Mouse (Mus musculus): ENCODE measurements around the gene Scrg1. TPM values are rescaled to one million over a fixed set of nuclear protein-coding genes. Genes with fewer than 3 reads are reported as not detected.

Scrg1 gene
- polyA plus RNA-seq (2012; rRNA removed) (0.13 TPM in 1 of 2 replicates, not detected in the other), polyA plus RNA-seq (2014; fragmentation: Nextera tagmentation; extraction: Ambion mirVana) (not detected in 2 replicates)

DNA sequence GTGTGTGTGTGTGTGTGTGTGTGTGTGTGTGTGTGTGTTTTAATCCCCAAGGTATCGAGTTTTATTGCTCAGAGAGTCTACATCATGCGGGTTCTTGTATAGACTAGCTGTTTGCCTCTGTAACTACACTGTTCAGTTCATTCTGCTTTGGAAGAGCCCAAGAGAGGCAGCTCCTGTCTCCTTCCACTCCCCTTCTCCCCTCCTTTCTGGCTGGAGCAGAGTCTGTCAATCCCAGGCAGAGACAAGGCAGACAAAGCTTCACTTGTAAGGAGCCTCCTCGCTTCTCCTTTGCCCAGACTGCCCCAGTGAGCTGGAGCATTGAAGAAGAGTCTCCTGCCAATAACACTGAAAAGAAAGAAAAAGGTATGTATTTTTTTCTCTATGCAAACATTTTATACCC lies at the start of gene Scrg1:
Gene Scrg1, plus strand, starts transcription at position 159 of the 400 bp plus-strand sequence.
- 56% methylated on average over 3 of the region's 3 CpGs for WGBS (ENCODE audit: insufficient replicate concordance)
- Histone ChIP-seq H3K4me3 (ENCODE audit: insufficient read depth in 1 of 2, low read depth in 2 of 2, low read length in 2 of 2) (no peak within 1 kb of the TSS), H3K4me2 (ENCODE audit: low read depth) (no peak within 1 kb of the TSS), H3K4me1 (replicated peaks; ENCODE audit: control insufficient read depth in 2 of 2, insufficient read depth in 2 of 2, low read length in 1 of 2) (no peaks in the 10 kb centered on the region), H3K9ac (replicated peaks) (no peak within 1 kb of the TSS), H3K27me3 (ENCODE audit: control insufficient read depth, insufficient read depth, low read length) (no peaks in the 10 kb centered on the region), H3K9me3 (ENCODE audit: control insufficient read depth, low read length) (no peaks in the 10 kb centered on the region), H3K27ac (no peak within 1 kb of the TSS), H3K36me3 (replicated peaks; ENCODE audit: control insufficient read depth, insufficient read depth, low read depth) (no peaks in the 10 kb centered on the region)
- ATAC-seq (ENCODE audit: insufficient read depth) (no peak), DNase-seq (ENCODE audit: low read depth in 3 of 3, low spot score in 3 of 3) (no peak)
- TF ChIP-seq CTCF (IDR thresholded peaks at IDR 0.05; ENCODE audit: low read depth) = no peak
- no peak for TF ChIP-seq EP300 (IDR thresholded peaks at IDR 0.05; ENCODE audit: low read depth)

DNA sequence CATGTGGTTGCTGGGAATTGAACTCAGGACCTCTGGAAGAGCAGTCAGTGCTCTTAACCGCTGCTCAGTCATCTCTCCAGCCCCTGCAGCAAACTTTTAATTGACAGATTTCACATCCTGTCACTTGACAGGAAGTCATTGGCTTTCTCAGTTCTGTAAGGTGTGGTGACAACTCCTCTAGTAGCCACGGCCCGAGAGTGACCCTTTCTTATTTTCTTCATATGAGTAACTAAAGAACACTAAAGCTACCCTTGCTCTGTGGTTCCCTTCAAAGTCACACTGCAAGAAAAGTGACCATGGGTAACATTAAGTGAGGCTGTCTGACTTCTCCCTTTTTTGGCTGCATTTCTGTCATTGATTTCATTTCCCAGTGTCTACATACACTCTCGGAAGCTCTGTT lies 49.4 kb upstream of the Scrg1 start:
- ATAC-seq (ENCODE audit: insufficient read depth) (no peak), DNase-seq (ENCODE audit: low read depth in 3 of 3, low spot score in 3 of 3) (no peak)
- no peaks in the 10 kb centered on the region for H3K36me3 ChIP-seq (replicated peaks; ENCODE audit: control insufficient read depth, insufficient read depth, low read depth)
- no peak overlapping the region for H3K4me3 ChIP-seq (ENCODE audit: insufficient read depth in 1 of 2, low read depth in 2 of 2, low read length in 2 of 2)
- TF ChIP-seq EP300 (IDR thresholded peaks at IDR 0.05; ENCODE audit: low read depth) = no peak
- no peaks in the 10 kb centered on the region for H3K4me1 ChIP-seq (replicated peaks; ENCODE audit: control insufficient read depth in 2 of 2, insufficient read depth in 2 of 2, low read length in 1 of 2)
- WGBS (ENCODE audit: insufficient replicate concordance) = 40% methylated on average over 4 of the region's 4 CpGs
- no peak overlapping the region for H3K4me2 ChIP-seq (ENCODE audit: low read depth)
- peaks cover 8% of the 10 kb centered on the region for H3K27me3 ChIP-seq (ENCODE audit: control insufficient read depth, insufficient read depth, low read length)
- no peak overlapping the region for H3K27ac ChIP-seq
- H3K9ac ChIP-seq (replicated peaks) = no peak overlapping the region
- H3K9me3 ChIP-seq (ENCODE audit: control insufficient read depth, low read length) = no peaks in the 10 kb centered on the region

DNA sequence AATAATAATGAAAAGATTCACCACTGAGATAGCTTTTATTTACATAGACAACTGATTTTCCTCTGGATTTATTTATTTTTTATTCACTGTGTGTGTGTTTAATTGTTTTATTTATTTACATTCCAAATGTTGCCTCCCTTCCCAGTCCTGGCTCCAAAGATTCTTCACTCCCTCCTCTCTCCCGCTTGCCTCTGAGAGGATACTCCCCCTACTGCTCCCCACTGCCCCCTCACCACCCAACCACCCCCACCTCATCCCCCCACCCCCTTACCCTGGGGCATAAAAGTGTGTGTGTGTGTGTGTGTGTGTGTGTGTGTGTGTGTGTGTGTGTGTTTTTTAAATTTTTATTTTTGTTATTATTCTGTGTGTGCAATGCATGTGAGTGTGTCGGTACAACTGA lies 46.4 kb upstream of the Scrg1 start:
- 44% methylated on average over 2 of the region's 2 CpGs for WGBS (ENCODE audit: insufficient replicate concordance)
- H3K36me3 ChIP-seq (replicated peaks; ENCODE audit: control insufficient read depth, insufficient read depth, low read depth) = no peaks in the 10 kb centered on the region

DNA sequence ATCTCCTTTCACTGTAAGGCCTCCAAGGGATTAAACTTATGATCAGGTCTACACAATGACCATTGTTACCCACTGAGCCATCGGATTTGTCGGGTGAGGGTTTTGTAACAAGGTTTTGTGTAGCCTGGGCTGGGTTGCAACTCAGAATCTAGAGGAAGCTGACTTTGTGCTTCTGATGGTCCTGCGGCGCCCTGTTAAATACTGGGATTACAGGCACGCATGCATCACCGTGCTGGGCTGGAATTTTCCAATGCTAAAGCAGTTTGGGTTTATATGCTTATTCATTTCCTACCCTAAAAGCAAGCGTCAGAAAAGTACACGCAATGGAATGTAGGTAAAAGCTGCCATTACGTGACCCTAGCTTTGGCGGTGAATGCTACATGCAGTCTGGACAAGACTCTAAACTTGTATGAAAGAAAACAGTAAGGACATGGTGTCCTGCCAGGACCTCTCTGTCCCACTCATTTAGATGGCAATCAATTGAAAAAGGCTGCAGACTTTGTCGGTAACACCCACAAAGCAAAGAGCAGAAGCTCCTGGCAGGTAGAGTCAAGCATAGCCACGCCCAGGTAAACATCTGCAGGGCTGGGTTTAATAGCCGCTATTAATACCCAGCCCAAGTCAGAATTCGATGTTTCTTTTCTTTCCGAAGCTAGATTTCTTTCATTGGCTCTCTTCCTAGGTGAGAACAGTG lies 45.8 kb upstream of the Scrg1 start:
- ATAC-seq (ENCODE audit: insufficient read depth) (no peak), DNase-seq (ENCODE audit: low read depth in 3 of 3, low spot score in 3 of 3) (no peak)
- Histone ChIP-seq H3K4me3 (ENCODE audit: insufficient read depth in 1 of 2, low read depth in 2 of 2, low read length in 2 of 2) (no peak overlapping the region), H3K4me1 (replicated peaks; ENCODE audit: control insufficient read depth in 2 of 2, insufficient read depth in 2 of 2, low read length in 1 of 2) (no peaks in the 10 kb centered on the region), H3K36me3 (replicated peaks; ENCODE audit: control insufficient read depth, insufficient read depth, low read depth) (no peaks in the 10 kb centered on the region), H3K27ac (no peak overlapping the region), H3K4me2 (ENCODE audit: low read depth) (no peak overlapping the region), H3K27me3 (ENCODE audit: control insufficient read depth, insufficient read depth, low read length) (peaks cover 8% of the 10 kb centered on the region), H3K9me3 (ENCODE audit: control insufficient read depth, low read length) (no peaks in the 10 kb centered on the region), H3K9ac (replicated peaks) (no peak overlapping the region)
- no peak for TF ChIP-seq CTCF (IDR thresholded peaks at IDR 0.05; ENCODE audit: low read depth)
- TF ChIP-seq EP300 (IDR thresholded peaks at IDR 0.05; ENCODE audit: low read depth) = no peak
- WGBS (ENCODE audit: insufficient replicate concordance) = 32% methylated on average over 15 of the region's 15 CpGs

More for the DNA sequence above, 46.4 kb upstream of the Scrg1 start:
- H3K27ac ChIP-seq = no peak overlapping the region
- H3K4me3 ChIP-seq (ENCODE audit: insufficient read depth in 1 of 2, low read depth in 2 of 2, low read length in 2 of 2) = no peak overlapping the region
- no peak for ATAC-seq (ENCODE audit: insufficient read depth)
- H3K4me2 ChIP-seq (ENCODE audit: low read depth) = no peak overlapping the region
- TF ChIP-seq CTCF (IDR thresholded peaks at IDR 0.05; ENCODE audit: low read depth) = no peak
- TF ChIP-seq EP300 (IDR thresholded peaks at IDR 0.05; ENCODE audit: low read depth) = no peak
- H3K27me3 ChIP-seq (ENCODE audit: control insufficient read depth, insufficient read depth, low read length) = peaks cover 8% of the 10 kb centered on the region
- H3K9me3 ChIP-seq (ENCODE audit: control insufficient read depth, low read length) = no peaks in the 10 kb centered on the region
- no peaks in the 10 kb centered on the region for H3K4me1 ChIP-seq (replicated peaks; ENCODE audit: control insufficient read depth in 2 of 2, insufficient read depth in 2 of 2, low read length in 1 of 2)
- no peak overlapping the region for H3K9ac ChIP-seq (replicated peaks)
- DNase-seq (ENCODE audit: low read depth in 3 of 3, low spot score in 3 of 3) = no peak

DNA sequence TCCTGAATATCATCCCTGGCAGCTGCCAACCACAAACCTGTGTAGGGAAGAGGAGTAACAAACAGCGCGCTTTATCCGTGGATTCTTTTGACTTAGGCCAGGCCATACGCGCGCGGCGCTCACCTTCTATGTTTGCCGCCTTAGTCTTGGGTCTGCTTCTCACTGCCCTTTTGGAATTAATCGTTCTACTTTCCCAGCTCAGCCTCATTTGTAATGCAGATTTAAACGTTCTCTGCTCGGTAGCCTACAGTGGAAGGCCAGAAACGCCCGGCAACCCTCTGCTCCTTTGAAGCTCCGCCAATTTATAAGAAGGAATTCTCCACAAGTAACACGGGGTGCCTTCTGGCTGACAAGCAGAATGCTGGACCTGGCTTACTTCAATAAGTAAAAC lies 45.3 kb upstream of the Scrg1 start:
- Histone ChIP-seq H3K36me3 (replicated peaks; ENCODE audit: control insufficient read depth, insufficient read depth, low read depth) (no peaks in the 10 kb centered on the region), H3K27ac (no peak overlapping the region), H3K9me3 (ENCODE audit: control insufficient read depth, low read length) (no peaks in the 10 kb centered on the region), H3K4me1 (replicated peaks; ENCODE audit: control insufficient read depth in 2 of 2, insufficient read depth in 2 of 2, low read length in 1 of 2) (no peaks in the 10 kb centered on the region), H3K4me3 (ENCODE audit: insufficient read depth in 1 of 2, low read depth in 2 of 2, low read length in 2 of 2) (no peak overlapping the region), H3K4me2 (ENCODE audit: low read depth) (no peak overlapping the region), H3K27me3 (ENCODE audit: control insufficient read depth, insufficient read depth, low read length) (peaks cover 8% of the 10 kb centered on the region), H3K9ac (replicated peaks) (no peak overlapping the region)
- 19% methylated on average over 16 of the region's 16 CpGs for WGBS (ENCODE audit: insufficient replicate concordance)
- DNase-seq (ENCODE audit: low read depth in 3 of 3, low spot score in 3 of 3) (no peak), ATAC-seq (ENCODE audit: insufficient read depth) (no peak)
- TF ChIP-seq CTCF (IDR thresholded peaks at IDR 0.05; ENCODE audit: low read depth) (no peak), EP300 (IDR thresholded peaks at IDR 0.05; ENCODE audit: low read depth) (no peak)
